Mouse (Mus musculus): ENCODE measurements around the gene Rflnb.

Gene Rflnb

GRCm38 (mm10) chr11:76027139-76028071 lies at the start of gene Rflnb:
TSS of gene Rflnb (minus strand) at chr11:76027782.
- DNase-seq = peak; percentile 84 to 91

- DNase-seq = no peak
Measured at GRCm38 (mm10) chr11:76077341-76077740, 49.8 kb upstream of the Rflnb start.

- DNase-seq = no peak
Measured at GRCm38 (mm10) chr11:76074296-76075093, 46.9 kb upstream of the Rflnb start.

GRCm38 (mm10) chr11:76069816-76070215 lies 42.2 kb upstream of the Rflnb start:
- DNase-seq = no peak

DNA sequence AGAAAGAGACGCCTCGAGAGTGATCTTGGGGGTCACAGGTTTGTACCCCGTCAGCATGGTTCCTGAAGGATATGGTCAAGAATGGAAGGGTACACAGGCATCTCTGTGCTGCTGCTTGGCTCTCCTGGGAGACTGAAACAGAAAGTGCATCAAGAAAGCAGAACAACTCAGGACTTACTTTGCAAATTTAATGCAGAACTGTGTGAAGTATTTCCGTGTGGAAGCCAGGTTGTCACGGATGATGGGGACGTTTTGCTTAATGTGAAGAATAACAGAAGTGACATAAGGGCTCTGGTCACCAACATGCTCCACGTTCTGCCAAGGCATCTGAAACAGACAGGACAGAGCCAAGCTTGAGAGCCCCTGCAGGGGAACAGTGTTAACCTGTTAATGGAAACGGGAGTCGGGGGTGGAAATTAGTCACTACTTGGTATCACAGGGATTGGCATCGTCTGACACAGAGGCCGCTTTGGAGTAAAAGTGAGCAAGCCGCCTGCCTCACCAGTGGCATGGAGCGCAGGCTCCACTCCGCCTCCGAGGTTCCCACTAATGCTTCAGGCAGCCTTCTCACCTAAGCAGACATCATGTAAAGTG lies 39.1 kb upstream of the Rflnb start:
- DNase-seq = peak; percentile 69 to 75

DNA sequence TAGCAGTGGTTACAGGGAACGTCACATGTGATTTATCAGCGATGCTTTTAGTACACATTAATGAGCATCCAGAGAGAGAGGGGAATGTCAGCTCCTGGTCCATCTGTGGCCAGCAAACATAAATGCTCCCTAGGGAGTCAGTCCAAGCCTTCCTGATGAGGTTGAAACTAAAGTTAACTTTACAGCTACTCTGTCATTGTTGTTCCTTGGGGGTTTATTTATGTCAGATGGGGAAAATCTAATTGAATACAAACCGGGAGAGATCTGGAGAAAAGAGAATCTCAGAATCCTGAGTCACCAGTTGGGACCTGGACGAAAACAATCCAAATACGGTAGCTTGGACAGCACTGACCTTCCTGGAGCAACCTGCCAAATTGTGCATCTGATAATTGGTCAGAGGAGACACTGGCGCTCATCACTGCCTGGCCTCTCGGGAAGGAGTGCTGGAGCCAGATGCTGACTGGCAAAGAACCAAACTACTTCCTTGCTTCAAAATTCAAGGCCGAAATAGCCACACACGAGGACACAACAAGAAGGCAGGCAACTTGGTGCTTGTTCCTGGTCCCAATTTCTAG lies 38.0 kb upstream of the Rflnb start:
- DNase-seq = peak; percentile 53 to 76

DNA sequence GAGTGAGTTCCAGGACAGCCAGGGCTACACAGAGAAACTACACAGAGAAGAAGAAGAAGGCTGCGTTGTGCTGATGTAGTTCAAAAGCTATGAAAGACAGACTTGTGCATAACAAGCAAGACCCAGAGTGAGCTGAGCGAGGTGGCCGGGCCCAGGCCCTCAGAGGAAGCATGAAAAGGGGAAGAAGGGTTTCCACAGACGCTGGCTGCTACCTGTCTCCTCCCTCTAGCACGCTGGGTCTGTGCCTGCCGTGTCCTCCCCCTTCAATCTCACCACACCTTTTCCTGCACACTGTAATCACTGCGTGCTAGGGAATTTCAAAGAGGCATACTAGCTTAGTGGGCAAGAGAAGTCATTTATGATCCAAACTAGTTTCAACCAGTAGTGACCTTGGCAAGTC lies 36.8 kb upstream of the Rflnb start:
- DNase-seq = no peak

GRCm38 (mm10) chr11:76060906-76061305 lies 33.3 kb upstream of the Rflnb start:
- DNase-seq = no peak

- DNase-seq = no peak
Measured at GRCm38 (mm10) chr11:76059971-76060370, 32.4 kb upstream of the Rflnb start.

DNA sequence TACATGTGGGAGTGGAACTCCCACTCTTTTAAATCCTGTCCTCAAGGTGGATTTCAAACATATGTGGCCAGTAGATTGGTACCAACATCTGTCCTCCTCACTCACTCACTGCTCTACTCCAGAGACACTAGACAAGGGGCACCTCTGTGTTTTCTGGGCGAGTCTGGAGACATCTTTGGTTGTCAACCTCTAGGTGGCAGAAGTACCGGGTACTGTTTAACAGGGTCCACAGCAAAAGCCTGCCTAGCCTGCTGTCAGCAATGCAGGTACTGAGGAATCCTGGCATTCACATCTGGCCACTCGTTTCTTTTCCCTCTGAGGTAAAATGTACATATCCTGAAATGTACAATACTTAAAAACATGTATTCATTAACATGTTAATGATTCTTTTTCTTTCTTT lies 28.9 kb upstream of the Rflnb start:
- DNase-seq = no peak

GRCm38 (mm10) chr11:76052496-76052895 lies 24.9 kb upstream of the Rflnb start:
- DNase-seq = peak; percentile 67 to 86

DNA sequence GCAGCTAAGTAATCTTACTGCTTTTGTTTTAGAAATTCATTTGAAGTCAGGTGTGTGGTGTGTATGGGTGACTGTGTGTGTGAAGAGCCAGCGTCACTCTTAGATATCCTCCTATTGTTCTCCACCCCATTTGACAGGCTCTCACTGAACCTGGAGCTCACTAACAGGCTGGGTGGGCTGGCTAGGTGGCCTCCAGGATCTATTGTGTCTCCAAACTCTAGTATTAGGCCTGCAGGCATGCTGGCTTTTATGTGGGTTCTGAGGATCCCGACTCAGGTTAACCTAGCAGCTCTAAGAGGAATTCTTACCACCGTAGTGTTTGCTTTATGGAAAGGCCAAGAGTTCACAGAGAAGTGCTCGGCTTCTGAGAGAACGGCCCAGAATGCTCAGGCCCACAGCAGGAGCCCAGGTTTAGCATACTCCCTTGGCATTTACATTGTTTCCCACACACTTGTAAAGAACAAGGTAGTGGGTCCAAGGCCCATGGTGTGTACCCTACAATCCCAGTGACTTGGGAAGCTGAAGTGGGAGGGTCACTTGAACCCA lies 23.5 kb upstream of the Rflnb start:
- DNase-seq = no peak

DNA sequence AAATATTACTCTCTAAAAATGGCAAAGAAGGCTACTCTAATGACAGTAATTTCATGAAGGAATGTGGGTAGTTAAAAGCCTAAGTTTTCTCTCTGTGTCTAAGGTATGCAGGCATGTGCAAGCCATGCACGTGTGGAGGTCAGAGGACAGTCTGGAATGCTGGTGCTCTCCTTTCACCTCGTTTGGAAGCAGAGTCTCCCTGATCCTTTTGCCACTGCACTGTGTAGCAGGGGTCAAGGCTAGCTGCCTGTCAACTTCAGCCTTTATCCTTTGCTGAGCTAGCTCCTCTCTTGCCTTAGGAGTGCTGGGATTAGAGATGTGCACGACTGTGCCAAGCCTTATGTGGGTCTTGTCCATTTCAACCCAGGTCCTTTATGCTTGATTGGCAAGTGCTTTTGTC lies 22.9 kb upstream of the Rflnb start:
- no peak for DNase-seq

DNA sequence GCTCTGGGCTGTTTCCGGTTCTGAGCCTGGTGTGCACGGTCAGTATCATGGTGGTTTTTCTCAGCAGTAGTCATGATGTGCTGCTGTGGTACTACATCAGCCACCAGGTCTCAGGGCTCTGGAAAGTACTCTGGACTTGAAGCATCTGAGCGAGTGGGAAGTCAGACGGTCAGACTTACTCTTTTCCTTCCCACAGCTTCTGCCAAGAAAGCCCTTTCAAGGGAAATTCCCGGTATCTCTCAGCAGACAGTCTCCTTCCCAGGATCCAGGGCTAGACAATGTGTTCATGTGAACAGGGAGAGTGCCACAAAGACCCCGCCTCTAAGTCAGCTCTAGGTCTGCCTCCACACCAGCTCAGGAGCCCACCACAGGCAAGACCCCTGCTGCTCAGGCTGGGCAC lies 17.8 kb upstream of the Rflnb start:
- DNase-seq = no peak

- no peak for DNase-seq
Measured at GRCm38 (mm10) chr11:76044468-76044867, 16.9 kb upstream of the Rflnb start.

DNA sequence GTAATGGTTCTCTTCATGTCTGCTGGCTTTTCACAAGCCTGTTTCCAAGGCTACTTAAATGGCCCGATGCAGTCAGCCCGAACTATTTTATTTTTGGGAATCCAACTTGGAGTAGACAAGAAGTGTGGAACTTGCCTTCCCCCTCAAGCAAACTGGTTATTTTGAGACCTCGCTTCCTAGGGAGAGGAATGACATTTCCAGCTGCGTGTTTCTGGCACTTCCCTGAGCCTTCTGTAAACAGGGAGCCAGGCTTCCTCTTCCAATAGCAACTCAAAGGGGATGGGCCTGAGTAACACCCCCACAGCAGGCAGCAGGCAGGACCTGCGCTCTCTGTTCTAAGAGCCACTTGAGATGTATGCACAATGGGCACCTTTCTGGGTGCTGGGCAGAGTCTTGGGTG lies 15.3 kb upstream of the Rflnb start:
- no peak for DNase-seq

DNA sequence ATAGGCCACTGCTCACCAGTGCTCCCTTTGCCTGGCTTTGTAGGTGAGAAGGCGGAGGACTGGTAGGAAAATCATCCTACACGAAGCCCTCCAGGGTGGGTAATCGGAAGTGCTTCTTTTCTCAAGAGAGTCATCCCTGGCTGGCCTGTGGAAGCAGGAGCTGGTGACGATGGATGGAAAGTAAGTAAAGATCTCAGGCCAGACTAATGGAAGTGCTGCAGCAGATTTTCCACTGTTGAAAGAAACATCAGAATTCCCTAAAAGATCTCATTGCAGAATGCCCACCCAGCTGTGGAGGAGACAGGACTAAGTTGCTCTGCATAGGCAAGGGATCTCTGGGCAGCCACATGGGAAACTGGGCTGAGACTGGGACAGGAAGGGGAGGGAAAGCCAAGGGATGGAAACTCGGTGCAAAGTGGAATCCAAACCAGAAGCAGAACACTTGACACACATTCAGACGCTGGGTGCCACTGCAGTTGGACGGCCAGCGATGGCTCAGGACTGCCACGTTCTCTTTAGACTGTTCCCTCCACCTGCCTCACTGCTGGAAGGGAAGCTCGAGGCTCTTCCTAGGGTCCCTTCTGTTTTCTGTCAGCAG lies 14.6 kb upstream of the Rflnb start:
- DNase-seq = no peak

- DNase-seq = no peak
Measured at GRCm38 (mm10) chr11:76040761-76041376, 13.3 kb upstream of the Rflnb start.

DNA sequence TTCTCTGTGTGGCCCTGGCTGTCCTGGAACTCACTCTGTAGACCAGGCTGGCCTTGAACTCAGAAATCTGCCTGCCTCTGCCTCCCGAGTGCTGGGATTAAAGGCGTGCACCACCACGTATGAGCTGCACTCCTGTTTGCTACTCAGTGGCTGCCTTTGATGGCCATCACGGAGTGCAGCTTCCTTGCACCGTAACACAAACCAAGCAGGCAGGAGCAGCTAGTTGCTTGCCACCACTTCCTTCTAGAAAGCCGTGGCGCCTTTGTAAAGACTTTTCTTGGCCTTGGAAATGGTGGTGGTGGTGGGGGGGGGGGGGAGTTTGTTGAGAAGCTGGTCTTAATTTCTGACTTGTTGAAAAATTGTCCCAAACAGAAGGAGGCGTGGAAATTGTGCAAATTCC lies 12.5 kb upstream of the Rflnb start:
- DNase-seq = no peak

DNA sequence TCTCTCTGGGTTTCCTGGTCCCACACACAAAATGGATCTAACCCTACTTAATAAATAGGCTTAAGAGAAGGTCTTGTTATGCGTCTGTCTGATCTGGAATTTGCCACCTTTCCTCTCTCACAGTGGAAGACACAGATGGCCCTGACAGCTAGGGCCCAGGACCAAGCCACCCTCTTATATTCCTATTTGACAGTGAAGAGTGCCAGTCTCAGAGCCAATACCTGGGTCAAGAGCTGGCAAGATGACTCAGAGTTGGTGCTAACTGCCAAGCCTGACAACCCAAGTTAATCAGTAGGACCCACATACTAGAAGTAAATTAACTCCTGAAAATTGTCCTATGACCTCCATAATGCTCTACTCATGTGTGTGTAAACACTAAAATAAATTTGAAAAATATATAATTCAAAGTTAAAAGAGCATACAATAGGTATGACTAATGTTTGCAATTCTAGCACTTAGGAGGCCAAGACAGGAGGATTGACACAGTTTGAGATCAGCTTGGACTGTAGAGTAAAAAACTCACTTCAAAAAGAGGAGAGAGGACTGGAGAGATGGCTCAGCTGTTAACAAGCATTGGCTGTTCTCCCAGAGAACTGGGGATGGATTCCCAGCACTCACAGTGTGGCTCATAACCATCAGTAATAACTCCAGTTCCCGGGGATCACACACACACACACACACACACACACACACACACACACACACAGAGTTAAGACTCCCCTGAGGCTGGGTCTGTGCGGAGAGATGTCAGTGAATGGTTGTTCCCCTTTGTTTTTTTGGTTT lies 11.9 kb upstream of the Rflnb start:
- peak; percentile 74 to 85 for DNase-seq
